Mouse (Mus musculus): ENCODE results near the gene Gm37240.

GRCm38 (mm10) chr3:84889648-84890047 lies 997.7 kb downstream of the Gm37240 start:
- TF ChIP-seq CTCF (IDR thresholded peaks at IDR 0.05; ENCODE audit: low read depth, low read length) (no peak), EP300 (IDR thresholded peaks at IDR 0.05; ENCODE audit: insufficient read depth, low read depth, low read length) (no peak), POLR2A (IDR thresholded peaks at IDR 0.05; ENCODE audit: insufficient read depth, low read length) (no peak)

Data from ES-Bruce4 (cell line).